Mouse (Mus musculus) limb, embryonic 10.5 days (tissue): ENCODE results near the gene Naa30. TPM values are rescaled to one million over a fixed set of nuclear protein-coding genes. Genes with fewer than 3 reads are reported as not detected.

Experiments used
- DNase-seq: peaks from one replicate; pipeline ENCODE4 v3.0.0-alpha.2; 2017; ENCODE audit warnings: low spot score
- H3K27ac ChIP-seq: fragments of 300-500 bp; sonication (generic); 2 replicates; pipeline ENCODE4 v1.5.1; 2016; ENCODE audit warnings: mild to moderate bottlenecking
- H3K27me3 ChIP-seq: fragments of 300-500 bp; sonication (generic); 2 replicates; pipeline ENCODE4 v1.6.1; 2016; ENCODE audit warnings: low read depth, mild to moderate bottlenecking; ENCODE audit not compliant: poor library complexity, severe bottlenecking
- H3K36me3 ChIP-seq: fragments of 300-500 bp; sonication (generic); 2 replicates; pipeline ENCODE4 v1.6.1; 2016; ENCODE audit warnings: mild to moderate bottlenecking, moderate library complexity
- H3K4me1 ChIP-seq: fragments of 300-500 bp; sonication (generic); 2 replicates; pipeline ENCODE4 v1.6.1; 2016
- H3K4me3 ChIP-seq: fragments of 300-500 bp; sonication (generic); 2 replicates; pipeline ENCODE4 v1.5.1; 2016; ENCODE audit warnings: mild to moderate bottlenecking, moderate library complexity
- H3K9me3 ChIP-seq: fragments of 300-500 bp; sonication (generic); replicated peaks from 2 replicates; pipeline ENCODE4 v1.6.1; 2016; ENCODE audit warnings: mild to moderate bottlenecking
- WGBS: fragments of 180-500 bp; shearing (Covaris S2); methylation state at CpG from one replicate; pipeline ENCODE4 v1.1.7; 2016; 5-methylcytosine and 5-hydroxymethylcytosine counted together
- polyA plus RNA-seq: library from polyadenylated mRNA; unstranded; fragments of >200 nt; fragmentation: Nextera tagmentation; extraction: Ambion mirVana; gene quantifications from 2 replicates; pipeline ENCODE4 v1.2.1, GENCODE M21; 2016

The Naa30 gene
- polyA plus RNA-seq, result 9.8 and 10.7 TPM in 2 replicates

GRCm38 (mm10) chr14:49171867-49172581 lies at the start of gene Naa30:
Gene Naa30 (plus strand): TSS chr14:49172226.
- no peaks in the 10 kb centered on the region for H3K9me3 ChIP-seq
- H3K36me3 ChIP-seq, result peaks cover 18% of the 10 kb centered on the region
- DNase-seq, result peak; percentile 97
- no peaks in the 10 kb centered on the region for H3K27me3 ChIP-seq
- peak within 1 kb of the TSS; percentile 94 for H3K27ac ChIP-seq
- 5% methylated on average over 70 of the region's 86 CpGs for WGBS
- H3K4me1 ChIP-seq, result peaks cover 18% of the 10 kb centered on the region
- peak within 1 kb of the TSS; percentile 98 for H3K4me3 ChIP-seq

GRCm38 (mm10) chr14:49127162-49127779 lies 44.8 kb upstream of the Naa30 start:
- no peak overlapping the region for H3K4me3 ChIP-seq
- H3K9me3 ChIP-seq, result no peaks in the 10 kb centered on the region
- no peaks in the 10 kb centered on the region for H3K36me3 ChIP-seq
- no peaks in the 10 kb centered on the region for H3K27me3 ChIP-seq
- H3K27ac ChIP-seq, result no peak overlapping the region
- peaks cover 7% of the 10 kb centered on the region for H3K4me1 ChIP-seq
- WGBS, result 83% methylated on average over 23 of the region's 23 CpGs
- no peak for DNase-seq

- H3K36me3 ChIP-seq, result no peaks in the 10 kb centered on the region
Observed at GRCm38 (mm10) chr14:49128544-49129263, 43.3 kb upstream of the Naa30 start.

GRCm38 (mm10) chr14:49132391-49132790 lies 39.6 kb upstream of the Naa30 start:
- no peak overlapping the region for H3K27ac ChIP-seq
- 93% methylated on average over 3 of the region's 3 CpGs for WGBS
- no peaks in the 10 kb centered on the region for H3K27me3 ChIP-seq
- no peaks in the 10 kb centered on the region for H3K36me3 ChIP-seq
- H3K9me3 ChIP-seq, result no peaks in the 10 kb centered on the region
- no peaks in the 10 kb centered on the region for H3K4me1 ChIP-seq
- H3K4me3 ChIP-seq, result no peak overlapping the region
- no peak for DNase-seq

More at GRCm38 (mm10) chr14:49128544-49129263, 43.3 kb upstream of the Naa30 start:
- no peaks in the 10 kb centered on the region for H3K4me1 ChIP-seq
- no peaks in the 10 kb centered on the region for H3K9me3 ChIP-seq
- no peaks in the 10 kb centered on the region for H3K27me3 ChIP-seq
- 82% methylated on average over 10 of the region's 10 CpGs for WGBS
- no peak overlapping the region for H3K4me3 ChIP-seq
- no peak for DNase-seq
- H3K27ac ChIP-seq, result no peak overlapping the region

GRCm38 (mm10) chr14:49138171-49138570 lies 33.9 kb upstream of the Naa30 start:
- Histone ChIP-seq H3K9me3 (no peaks in the 10 kb centered on the region), H3K4me3 (no peak overlapping the region), H3K27ac (no peak overlapping the region), H3K27me3 (no peaks in the 10 kb centered on the region), H3K36me3 (no peaks in the 10 kb centered on the region), H3K4me1 (no peaks in the 10 kb centered on the region)
- WGBS, result 72% methylated on average over 1 of the region's 1 CpGs
- no peak for DNase-seq

- Histone ChIP-seq H3K9me3 (no peaks in the 10 kb centered on the region), H3K4me3 (no peak overlapping the region), H3K27me3 (no peaks in the 10 kb centered on the region), H3K36me3 (no peaks in the 10 kb centered on the region), H3K4me1 (no peaks in the 10 kb centered on the region), H3K27ac (no peak overlapping the region)
- DNase-seq, result no peak
- WGBS, result 94% methylated on average over 7 of the region's 7 CpGs
Observed at GRCm38 (mm10) chr14:49140756-49141155, 31.3 kb upstream of the Naa30 start.

- Histone ChIP-seq H3K4me3 (no peak overlapping the region), H3K27ac (no peak overlapping the region), H3K36me3 (no peaks in the 10 kb centered on the region), H3K4me1 (no peaks in the 10 kb centered on the region), H3K27me3 (no peaks in the 10 kb centered on the region), H3K9me3 (no peaks in the 10 kb centered on the region)
- DNase-seq, result peak; percentile 80
- 49% methylated on average over 7 of the region's 7 CpGs for WGBS
Observed at GRCm38 (mm10) chr14:49153801-49154200, 18.2 kb upstream of the Naa30 start.

- Histone ChIP-seq H3K27me3 (no peaks in the 10 kb centered on the region), H3K4me3 (no peak overlapping the region), H3K27ac (no peak overlapping the region), H3K4me1 (no peaks in the 10 kb centered on the region), H3K36me3 (no peaks in the 10 kb centered on the region), H3K9me3 (no peaks in the 10 kb centered on the region)
- no peak for DNase-seq
- WGBS, result 3% methylated on average over 5 of the region's 5 CpGs
Observed at GRCm38 (mm10) chr14:49155572-49155971, 16.5 kb upstream of the Naa30 start.

- Histone ChIP-seq H3K4me1 (no peaks in the 10 kb centered on the region), H3K27ac (no peak overlapping the region), H3K9me3 (no peaks in the 10 kb centered on the region), H3K4me3 (no peak overlapping the region), H3K27me3 (no peaks in the 10 kb centered on the region), H3K36me3 (no peaks in the 10 kb centered on the region)
- no peak for DNase-seq
- 78% methylated on average over 16 of the region's 16 CpGs for WGBS
Observed at GRCm38 (mm10) chr14:49158143-49158925, 13.7 kb upstream of the Naa30 start.

GRCm38 (mm10) chr14:49171286-49171685 lies 740 bp upstream of the Naa30 start:
- Histone ChIP-seq H3K36me3 (peaks cover 17% of the 10 kb centered on the region), H3K4me1 (peaks cover 18% of the 10 kb centered on the region), H3K27me3 (no peaks in the 10 kb centered on the region), H3K27ac (peak overlapping the region; percentile 94), H3K9me3 (no peaks in the 10 kb centered on the region), H3K4me3 (peak overlapping the region; percentile 98)
- 35% methylated on average over 8 of the region's 8 CpGs for WGBS
- peak; percentile 33 for DNase-seq

GRCm38 (mm10) chr14:49172582-49172988 lies 559 bp downstream of the Naa30 start:
- Histone ChIP-seq H3K9me3 (no peaks in the 10 kb centered on the region), H3K4me1 (peaks cover 18% of the 10 kb centered on the region), H3K4me3 (peak overlapping the region; percentile 98), H3K36me3 (peaks cover 19% of the 10 kb centered on the region), H3K27me3 (no peaks in the 10 kb centered on the region), H3K27ac (peak overlapping the region; percentile 94)
- DNase-seq, result peak; percentile 71
- under 1% methylated on average over 45 of the region's 46 CpGs for WGBS

GRCm38 (mm10) chr14:49173290-49174135 lies 1.5 kb downstream of the Naa30 start:
- H3K9me3 ChIP-seq, result no peaks in the 10 kb centered on the region
- WGBS, result 63% methylated on average over 16 of the region's 16 CpGs
- no peak for DNase-seq
- H3K4me1 ChIP-seq, result peaks cover 18% of the 10 kb centered on the region
- H3K27ac ChIP-seq, result peak overlapping the region; percentile 94
- H3K36me3 ChIP-seq, result peaks cover 27% of the 10 kb centered on the region
- no peaks in the 10 kb centered on the region for H3K27me3 ChIP-seq
- H3K4me3 ChIP-seq, result peak overlapping the region; percentile 98
